Mouse (Mus musculus) intestine, embryonic 14.5 days (tissue): ENCODE data around the gene Zfp941. TPM values are rescaled to one million over a fixed set of nuclear protein-coding genes. Genes with fewer than 3 reads are reported as not detected.

Source experiments
- ATAC-seq: fragments of 200-750 bp; cut with Nextera tagmentation; replicated peaks from 2 replicates; pipeline ENCODE4 v1.8.0; 2017; ENCODE audit warnings: low read depth, moderate number of reproducible peaks, moderate TSS enrichment, moderate library complexity; ENCODE audit not compliant: low FRiP score, low TSS enrichment
- DNase-seq: peaks from one replicate; pipeline ENCODE4 v3.0.0-alpha.2; 2018; ENCODE audit warnings: low spot score
- H3K27ac ChIP-seq: fragments of 300-500 bp; sonication (generic); 2 replicates; pipeline ENCODE4 v1.5.1; 2014; ENCODE audit warnings: low read depth, mild to moderate bottlenecking, control low read depth
- H3K27me3 ChIP-seq: fragments of 300-500 bp; sonication (generic); replicated peaks from 2 replicates; pipeline ENCODE4 v1.6.1; 2014; ENCODE audit warnings: low read length, control low read depth; ENCODE audit not compliant: control insufficient read depth, insufficient read depth
- H3K36me3 ChIP-seq: fragments of 300-500 bp; sonication (generic); 2 replicates; pipeline ENCODE4 v1.6.1; 2014; ENCODE audit warnings: low read length, control low read depth; ENCODE audit not compliant: control insufficient read depth, insufficient read depth
- H3K4me1 ChIP-seq: fragments of 300-500 bp; sonication (generic); replicated peaks from 2 replicates; pipeline ENCODE4 v1.6.1; 2014; ENCODE audit warnings: low read length, control low read depth, mixed read lengths; ENCODE audit not compliant: control insufficient read depth, insufficient read depth
- H3K4me2 ChIP-seq: fragments of 300-500 bp; sonication (generic); 2 replicates; pipeline ENCODE4 v1.6.1; 2014; ENCODE audit warnings: low read length
- H3K4me3 ChIP-seq: fragments of 300-500 bp; sonication (generic); 2 replicates; pipeline ENCODE4 v1.5.1; 2014; ENCODE audit warnings: low read depth, low read length, control low read depth, mixed read lengths
- H3K9ac ChIP-seq: fragments of 300-500 bp; sonication (generic); 2 replicates; pipeline ENCODE4 v1.6.1; 2014; ENCODE audit warnings: mild to moderate bottlenecking, low read length
- H3K9me3 ChIP-seq: fragments of 300-500 bp; sonication (generic); 2 replicates; pipeline ENCODE4 v1.6.1; 2016; ENCODE audit warnings: low read length, control low read depth; ENCODE audit not compliant: control insufficient read depth
- WGBS: fragments of 180-500 bp; shearing (Covaris S2); extraction: QIAGEN DNeasy Blood & Tissue Kit; methylation state at CpG from one replicate; pipeline ENCODE4 v1.1.7; 2014; 5-methylcytosine and 5-hydroxymethylcytosine counted together
- polyA plus RNA-seq: library from polyadenylated mRNA; unstranded; fragments of >200 nt; fragmentation: Nextera tagmentation; extraction: Ambion mirVana; gene quantifications from 2 replicates; pipeline ENCODE4 v1.2.1, GENCODE M21; 2014

Zfp941 gene
- polyA plus RNA-seq, 1 experiment from 2014 or later, result 2.8 TPM

- Histone ChIP-seq H3K27ac (peak within 1 kb of the TSS; percentile 90), H3K4me2 (peak within 1 kb of the TSS; percentile 99), H3K36me3 (peaks cover 57% of the 10 kb centered on the region), H3K9ac (peak within 1 kb of the TSS; percentile 89), H3K9me3 (no peaks in the 10 kb centered on the region), H3K27me3 (no peaks in the 10 kb centered on the region), H3K4me3 (peak within 1 kb of the TSS; percentile 75), H3K4me1 (peaks cover 20% of the 10 kb centered on the region)
- WGBS, result 1% methylated on average over 51 of the region's 51 CpGs
- ATAC-seq (peak; percentile 79), DNase-seq (peak; percentile 92)
Measured at GRCm38 (mm10) chr7:140855860-140856784, 34.1 kb upstream of the Zfp941 start, which contains the start of gene Gm45785. Gene Gm45785, minus strand, starts transcription at chr7:140856331.

GRCm38 (mm10) chr7:140855181-140855580, 33.2 kb upstream of the Zfp941 start:
- Histone ChIP-seq H3K27me3 (no peaks in the 10 kb centered on the region), H3K27ac (no peak overlapping the region), H3K9ac (peak overlapping the region; percentile 89), H3K36me3 (peaks cover 48% of the 10 kb centered on the region), H3K9me3 (no peaks in the 10 kb centered on the region), H3K4me2 (peak overlapping the region; percentile 99), H3K4me1 (peaks cover 20% of the 10 kb centered on the region), H3K4me3 (peak overlapping the region; percentile 75)
- DNase-seq (no peak), ATAC-seq (no peak)
- 73% methylated on average over 9 of the region's 9 CpGs for WGBS

GRCm38 (mm10) chr7:140854483-140854882, 32.5 kb upstream of the Zfp941 start:
- H3K9me3 ChIP-seq, result no peaks in the 10 kb centered on the region
- no peak overlapping the region for H3K4me3 ChIP-seq
- H3K9ac ChIP-seq, result no peak overlapping the region
- no peak for ATAC-seq
- WGBS, result 91% methylated on average over 18 of the region's 18 CpGs
- no peaks in the 10 kb centered on the region for H3K27me3 ChIP-seq
- H3K27ac ChIP-seq, result no peak overlapping the region
- H3K4me2 ChIP-seq, result no peak overlapping the region
- DNase-seq, result no peak
- H3K36me3 ChIP-seq, result peaks cover 41% of the 10 kb centered on the region
- peaks cover 20% of the 10 kb centered on the region for H3K4me1 ChIP-seq

GRCm38 (mm10) chr7:140853386-140853785, 31.4 kb upstream of the Zfp941 start:
- ATAC-seq, result no peak
- Histone ChIP-seq H3K9me3 (no peaks in the 10 kb centered on the region), H3K4me1 (peaks cover 17% of the 10 kb centered on the region), H3K27me3 (no peaks in the 10 kb centered on the region), H3K4me2 (no peak overlapping the region), H3K9ac (no peak overlapping the region), H3K4me3 (no peak overlapping the region), H3K27ac (no peak overlapping the region), H3K36me3 (peaks cover 34% of the 10 kb centered on the region)
- DNase-seq, result no peak
- 85% methylated on average over 9 of the region's 9 CpGs for WGBS

GRCm38 (mm10) chr7:140851916-140852315, 29.9 kb upstream of the Zfp941 start:
- Histone ChIP-seq H3K27ac (no peak overlapping the region), H3K9me3 (no peaks in the 10 kb centered on the region), H3K36me3 (peaks cover 34% of the 10 kb centered on the region), H3K9ac (no peak overlapping the region), H3K27me3 (no peaks in the 10 kb centered on the region), H3K4me3 (no peak overlapping the region), H3K4me2 (no peak overlapping the region), H3K4me1 (peaks cover 10% of the 10 kb centered on the region)
- DNase-seq (no peak), ATAC-seq (no peak)
- 98% methylated on average over 4 of the region's 4 CpGs for WGBS

GRCm38 (mm10) chr7:140848591-140848990, 26.6 kb upstream of the Zfp941 start:
- Histone ChIP-seq H3K4me1 (no peaks in the 10 kb centered on the region), H3K4me3 (no peak overlapping the region), H3K27ac (no peak overlapping the region), H3K9ac (no peak overlapping the region), H3K36me3 (peaks cover 22% of the 10 kb centered on the region), H3K27me3 (no peaks in the 10 kb centered on the region), H3K4me2 (no peak overlapping the region), H3K9me3 (no peaks in the 10 kb centered on the region)
- no peak for ATAC-seq
- WGBS, result 93% methylated on average over 10 of the region's 10 CpGs
- DNase-seq, result no peak

- H3K4me1 ChIP-seq, result no peaks in the 10 kb centered on the region
- ATAC-seq, result no peak
- no peak within 1 kb of the TSS for H3K9ac ChIP-seq
Measured at GRCm38 (mm10) chr7:140847755-140848580, 26.0 kb upstream of the Zfp941 start, which contains the start of gene Odf3. Gene Odf3, plus strand, starts transcription at chr7:140847805.

GRCm38 (mm10) chr7:140846676-140847075, 24.7 kb upstream of the Zfp941 start:
- H3K9ac ChIP-seq, result no peak overlapping the region
- ATAC-seq, result no peak
- WGBS, result 85% methylated on average over 10 of the region's 10 CpGs
- DNase-seq, result no peak
- peaks cover 8% of the 10 kb centered on the region; the same call in 1 of the 2 replicates for H3K27me3 ChIP-seq
- H3K9me3 ChIP-seq, result no peaks in the 10 kb centered on the region
- H3K36me3 ChIP-seq, result peaks cover 3% of the 10 kb centered on the region; the same call in 1 of the 2 replicates
- H3K4me1 ChIP-seq, result no peaks in the 10 kb centered on the region
- H3K4me3 ChIP-seq, result no peak overlapping the region
- no peak overlapping the region for H3K4me2 ChIP-seq
- H3K27ac ChIP-seq, result no peak overlapping the region

More at GRCm38 (mm10) chr7:140847755-140848580, 26.0 kb upstream of the Zfp941 start, which contains the start of gene Odf3:
- no peak for DNase-seq
- Histone ChIP-seq H3K27me3 (no peaks in the 10 kb centered on the region), H3K4me2 (no peak within 1 kb of the TSS), H3K27ac (no peak within 1 kb of the TSS), H3K4me3 (no peak within 1 kb of the TSS), H3K36me3 (peaks cover 16% of the 10 kb centered on the region), H3K9me3 (no peaks in the 10 kb centered on the region)
- 66% methylated on average over 11 of the region's 11 CpGs for WGBS
